Mouse (Mus musculus) Patski (cell line): Measurements from ENCODE around the gene Pla2g4a. TPM values are rescaled to one million over a fixed set of nuclear protein-coding genes. Genes with fewer than 3 reads are reported as not detected.
A peak's percentile ranks its signal among the peaks of the same experiment; 100 is the strongest.
"Not testable (repeated sequence)": the region's sequence is repeated elsewhere in the genome, so short reads cannot be mapped to it uniquely, and the experiment has no call there.

ENCODE experiments used
- ATAC-seq: fragments of 100-300 bp; one replicate; pipeline ENCODE4 v1.8.0; 2021
- CTCF ChIA-PET: fragments of 350-600 bp; sonication (Branson Sonifier 250); formaldehyde crosslinking; loops from one replicate; lab custom pipeline; 2022; ENCODE audit warnings: inconsistent platforms; lab: Charles Lee
- POLR2A ChIA-PET: fragments of 350-600 bp; sonication (Branson Sonifier 250); formaldehyde crosslinking; loops from one replicate; lab custom pipeline; 2022; ENCODE audit warnings: antibody characterized with exemption, inconsistent platforms; lab: Charles Lee
- DNase-seq: peaks from one replicate; pipeline ENCODE4 v3.0.0-alpha.2; 2011; ENCODE audit warnings: low read depth, low spot score
- H3K27me3 ChIP-seq: fragments of 371-371 bp; one replicate; pipeline ENCODE4 v1.5.1; 2021
- CTCF ChIP-seq: fragments of 100-300 bp; IDR thresholded peaks from one replicate; pipeline ENCODE4 v1.5.1; 2021
- in situ Hi-C: fragments of 300-500 bp; cut with MboI; formaldehyde crosslinking; loops from 3 replicates; pipeline ENCODE4 v1.11.1; 2018; ENCODE audit warnings: low pct_unique_long_range_greater_than_20kb, mixed read lengths
- polyA plus RNA-seq: library from polyadenylated mRNA; unstranded; gene quantifications from one replicate; pipeline ENCODE4 v1.2.3, GENCODE M21; 2021

The Pla2g4a gene
- polyA plus RNA-seq, 1 experiment from 2014 or later: 16.0 TPM

DNA sequence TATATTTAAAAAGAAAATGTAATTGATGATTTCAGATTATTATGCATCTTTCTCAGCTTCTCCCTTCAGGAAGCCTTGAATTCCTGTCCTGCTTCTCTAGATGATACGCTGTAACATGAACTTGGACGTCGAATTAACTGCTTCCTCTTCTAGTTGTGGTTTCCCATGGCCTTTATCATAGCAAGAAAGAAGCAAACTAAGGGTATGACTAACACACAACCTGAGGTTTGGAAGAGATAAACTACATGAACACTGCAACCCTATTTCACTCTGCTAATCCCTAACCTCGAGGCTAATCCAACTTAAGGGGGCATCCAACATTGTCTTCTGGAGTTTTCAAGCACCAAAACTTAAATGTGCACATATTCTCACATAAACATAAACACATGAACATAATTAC lies 23.3 kb downstream of the Pla2g4a start:
- ChIA-PET CTCF (no interaction called here), POLR2A (no interaction called here)
- in situ Hi-C loops: no loop called here
- DNase-seq (no peak), ATAC-seq (no peak)
- TF ChIP-seq CTCF: no peak
- no peaks in the 10 kb centered on the region for H3K27me3 ChIP-seq

DNA sequence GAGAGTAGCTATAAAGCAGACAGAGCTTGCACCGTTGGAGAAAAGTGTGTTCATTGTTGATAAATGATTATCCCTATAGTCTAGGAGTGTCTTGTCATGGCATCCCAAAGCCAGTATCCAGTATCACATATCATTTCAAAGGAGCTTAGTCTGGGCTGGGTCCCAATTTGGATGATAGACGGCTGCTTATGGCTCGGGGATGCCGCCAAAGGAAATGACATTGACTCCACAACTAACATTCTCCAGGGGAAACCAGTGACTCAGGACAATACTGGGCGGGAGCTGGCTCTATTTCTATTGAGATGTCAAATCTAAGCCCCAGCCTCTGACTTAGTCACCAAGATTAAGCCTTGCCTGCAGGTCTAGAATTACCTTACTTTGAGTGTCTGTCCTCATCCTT lies 31.9 kb downstream of the Pla2g4a start:
- ATAC-seq: no peak
- POLR2A ChIA-PET: no interaction called here

DNA sequence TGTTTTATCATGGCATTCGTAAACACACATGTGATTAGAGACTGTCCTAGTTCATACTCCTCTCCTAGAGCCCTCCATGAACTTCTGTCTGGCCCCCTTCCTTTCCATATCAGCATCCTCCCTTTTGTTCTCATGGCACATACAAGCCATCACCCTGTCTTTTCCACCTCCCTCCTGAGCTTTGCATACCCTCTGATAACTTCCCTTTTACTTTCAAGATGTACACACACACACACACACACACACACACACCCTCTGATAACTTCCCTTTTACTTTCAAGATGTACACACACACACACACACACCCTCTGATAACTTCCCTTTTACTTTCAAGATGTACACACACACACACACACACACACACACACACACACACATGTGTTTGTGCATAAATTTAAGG lies 37.4 kb downstream of the Pla2g4a start:
- H3K27me3 ChIP-seq, POLR2A ChIA-PET, in situ Hi-C loops, DNase-seq, ATAC-seq: not testable (repeated sequence)
- CTCF ChIA-PET: interaction anchor here (1.3 kb wide), 2 partner anchors 13 to 19 kb away, joined by 3 read pairs; no protein-coding TSS in a partner anchor

More for the DNA sequence above, 31.9 kb downstream of the Pla2g4a start:
- in situ Hi-C loops: no loop called here
- DNase-seq: no peak
- CTCF ChIA-PET: interaction anchor here (0.7 to 0.8 kb wide), 2 partner anchors 13 to 15 kb away, joined by 3 read pairs; no protein-coding TSS in a partner anchor
- no peak for TF ChIP-seq CTCF
- no peaks in the 10 kb centered on the region for H3K27me3 ChIP-seq

DNA sequence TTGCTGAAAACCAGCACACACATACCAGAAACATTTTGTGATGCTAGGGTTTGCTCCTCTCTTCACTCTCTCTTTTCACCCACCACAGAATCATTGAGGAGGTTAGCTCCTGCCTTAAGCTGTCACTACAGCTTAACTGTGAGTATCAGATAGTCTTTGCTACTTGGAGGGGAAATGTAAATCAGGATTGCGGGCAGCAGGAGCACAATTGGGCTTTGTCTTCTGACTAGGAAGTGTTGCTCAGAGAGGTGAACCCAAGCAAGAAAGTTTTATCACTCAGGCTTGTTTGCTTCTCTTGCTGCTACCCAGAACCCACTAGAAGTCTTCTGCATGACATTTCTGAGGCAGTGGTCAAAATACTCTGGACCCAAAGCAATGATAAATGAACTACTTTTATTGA lies 38.9 kb downstream of the Pla2g4a start:
- in situ Hi-C loops: no loop called here
- no peaks in the 10 kb centered on the region for H3K27me3 ChIP-seq
- ChIA-PET POLR2A (no interaction called here), CTCF (interaction anchor here (0.9 kb wide), 1 partner anchor 22 kb away, joined by 3 read pairs; no protein-coding TSS in a partner anchor)
- TF ChIP-seq CTCF: no peak
- ATAC-seq (no peak), DNase-seq (no peak)

DNA sequence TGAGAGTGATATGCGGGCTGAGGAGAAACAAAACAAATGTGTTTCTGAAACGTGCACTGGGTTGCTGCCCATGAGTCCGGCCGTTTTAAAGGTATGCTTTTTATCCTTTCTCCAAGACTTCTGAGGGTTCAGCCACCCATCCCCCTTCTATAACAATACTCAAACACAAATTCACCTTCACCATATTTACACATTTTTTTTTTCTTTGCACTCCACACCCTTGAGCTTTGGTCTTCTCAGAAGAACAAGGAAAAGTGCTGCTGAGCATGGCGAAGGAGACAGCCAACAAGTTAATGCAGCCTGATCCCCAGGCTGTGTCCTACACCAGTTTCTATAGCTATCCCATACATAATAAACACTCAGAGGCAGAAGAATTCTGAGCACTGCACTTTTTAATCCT lies 39.8 kb downstream of the Pla2g4a start:
- ChIA-PET CTCF (interaction anchor here (0.9 kb wide), 1 partner anchor 23 kb away, joined by 3 read pairs; no protein-coding TSS in a partner anchor), POLR2A (no interaction called here)
- TF ChIP-seq CTCF: no peak
- no peak for ATAC-seq
- in situ Hi-C loops: no loop called here
- no peaks in the 10 kb centered on the region for H3K27me3 ChIP-seq
- no peak for DNase-seq

DNA sequence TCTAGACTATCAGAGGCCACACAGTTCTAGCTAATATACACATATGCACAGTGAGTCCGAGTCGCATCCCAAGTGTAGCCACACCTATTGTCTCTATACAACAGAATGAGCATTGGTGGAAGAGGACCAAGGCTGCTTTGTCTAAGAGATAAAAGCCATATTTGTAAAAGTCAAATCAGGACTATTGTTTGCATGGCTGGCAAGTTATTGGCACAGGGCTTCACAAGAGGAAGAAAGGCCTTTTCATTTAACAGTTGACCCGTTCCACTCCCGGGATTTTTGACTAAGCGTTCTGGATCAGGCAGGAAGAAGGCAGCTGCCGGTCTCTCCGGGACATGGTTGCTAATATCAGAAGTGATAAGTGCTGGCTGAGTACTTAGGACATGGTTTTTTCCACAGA lies 41.8 kb downstream of the Pla2g4a start:
- in situ Hi-C loops: no loop called here
- DNase-seq (no peak), ATAC-seq (no peak)
- ChIA-PET CTCF (interaction anchor here (0.8 kb wide), 1 partner anchor 10 kb away, joined by 3 read pairs; no protein-coding TSS in a partner anchor), POLR2A (no interaction called here)
- H3K27me3 ChIP-seq: no peaks in the 10 kb centered on the region
- TF ChIP-seq CTCF: no peak

DNA sequence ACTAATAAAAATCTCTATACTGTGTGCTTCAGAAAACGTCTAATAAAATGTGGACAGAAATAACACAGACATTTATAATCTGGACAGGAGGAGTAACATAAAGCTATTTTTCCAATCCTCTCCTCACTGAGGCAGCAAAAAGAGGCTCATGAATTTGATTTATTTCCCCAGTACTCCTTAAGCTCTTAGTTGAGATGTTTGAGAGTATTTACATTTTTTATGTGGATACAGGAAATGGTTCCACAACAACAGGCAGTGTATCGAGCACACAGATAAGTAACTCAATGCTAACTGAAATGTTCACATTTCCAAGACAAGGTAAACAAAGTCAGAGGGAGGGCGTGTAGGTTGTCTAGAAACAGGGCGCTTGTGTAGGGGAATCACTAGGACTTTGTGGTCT lies 48.1 kb downstream of the Pla2g4a start:
- DNase-seq: no peak
- in situ Hi-C loops: no loop called here
- POLR2A ChIA-PET: no interaction called here
- no peaks in the 10 kb centered on the region for H3K27me3 ChIP-seq
- CTCF ChIA-PET: interaction anchor here (1.2 kb wide), 1 partner anchor 18 kb away, joined by 3 read pairs; no protein-coding TSS in a partner anchor
- TF ChIP-seq CTCF: no peak
- peak; percentile 39 for ATAC-seq

DNA sequence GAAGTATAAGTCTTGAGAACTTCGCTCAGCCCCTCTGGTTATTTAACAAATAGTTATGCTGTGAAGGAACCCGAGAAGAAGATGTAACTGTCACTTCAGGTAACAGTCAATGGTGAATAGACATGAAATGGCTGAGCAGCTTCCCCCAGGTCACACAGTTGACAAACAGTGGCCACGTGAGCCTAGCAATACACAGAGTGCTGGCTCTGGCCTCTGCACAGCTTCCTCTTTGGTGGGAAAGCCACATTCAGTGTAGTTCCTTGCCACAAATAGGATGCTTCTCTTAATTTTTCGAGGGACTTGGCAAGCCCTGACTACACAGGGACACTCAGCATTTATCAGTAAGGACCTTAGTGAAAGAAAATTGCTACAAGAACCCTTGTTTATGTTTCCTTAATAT lies 50.0 kb downstream of the Pla2g4a start:
- no peak for ATAC-seq
- TF ChIP-seq CTCF: no peak
- in situ Hi-C loops: no loop called here
- ChIA-PET POLR2A (no interaction called here), CTCF (no interaction called here)
- no peaks in the 10 kb centered on the region for H3K27me3 ChIP-seq
- no peak for DNase-seq

DNA sequence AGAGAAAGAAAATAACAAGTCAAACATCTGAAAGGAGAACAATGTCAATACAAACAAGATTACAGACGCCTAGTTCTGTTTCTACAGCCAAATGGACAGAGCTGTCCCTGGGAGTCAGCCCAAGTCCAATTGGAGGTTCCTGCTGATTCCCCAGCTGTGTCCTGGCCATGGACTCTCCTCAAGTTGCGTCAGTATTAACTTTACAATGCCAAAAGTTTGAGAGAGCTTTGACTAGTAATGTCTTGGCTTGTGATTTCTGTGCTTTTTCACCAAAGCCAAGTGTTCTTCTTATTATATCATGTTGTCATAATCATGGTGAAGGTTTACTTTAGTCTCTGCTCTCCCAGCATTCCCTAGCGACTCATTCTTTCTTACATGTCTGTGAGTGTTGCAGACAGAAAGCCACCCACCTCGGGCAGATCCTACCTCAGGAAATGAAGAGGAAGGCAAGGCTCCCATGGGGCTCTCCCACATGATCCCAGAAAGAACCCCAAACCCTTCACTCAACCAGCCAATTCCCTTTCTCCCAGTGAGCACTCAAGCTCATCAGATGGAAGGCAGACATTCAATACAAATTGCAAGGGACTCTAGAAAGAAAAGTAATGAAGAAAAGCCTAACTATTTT lies 63.0 kb downstream of the Pla2g4a start:
- POLR2A ChIA-PET: no interaction called here
- in situ Hi-C loops: no loop called here

DNA sequence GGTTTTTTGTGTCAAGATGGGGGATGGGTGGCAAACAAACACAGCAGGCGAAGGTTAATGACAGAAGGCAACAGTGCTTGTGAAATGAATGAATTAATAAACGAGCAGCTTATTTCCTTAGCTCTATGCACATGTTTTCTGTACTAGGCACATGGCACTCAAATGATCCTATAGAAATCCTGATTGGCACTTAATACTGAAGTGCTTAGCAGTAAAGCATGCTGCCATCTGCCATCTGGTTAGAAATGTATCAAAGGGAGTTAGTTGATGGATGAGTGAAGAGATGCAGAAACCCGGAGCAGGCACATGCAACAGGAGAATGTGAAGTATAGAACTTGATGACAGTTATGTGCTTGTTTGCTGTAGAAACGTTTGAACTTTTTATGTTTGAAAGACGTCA lies 64.5 kb downstream of the Pla2g4a start:
- CTCF ChIA-PET: no interaction called here
- in situ Hi-C loops: no loop called here
- no peak for ATAC-seq

More for the DNA sequence above, 63.0 kb downstream of the Pla2g4a start:
- no peak for DNase-seq
- no peaks in the 10 kb centered on the region for H3K27me3 ChIP-seq
- ATAC-seq: no peak
- no peak for TF ChIP-seq CTCF
- CTCF ChIA-PET: no interaction called here

DNA sequence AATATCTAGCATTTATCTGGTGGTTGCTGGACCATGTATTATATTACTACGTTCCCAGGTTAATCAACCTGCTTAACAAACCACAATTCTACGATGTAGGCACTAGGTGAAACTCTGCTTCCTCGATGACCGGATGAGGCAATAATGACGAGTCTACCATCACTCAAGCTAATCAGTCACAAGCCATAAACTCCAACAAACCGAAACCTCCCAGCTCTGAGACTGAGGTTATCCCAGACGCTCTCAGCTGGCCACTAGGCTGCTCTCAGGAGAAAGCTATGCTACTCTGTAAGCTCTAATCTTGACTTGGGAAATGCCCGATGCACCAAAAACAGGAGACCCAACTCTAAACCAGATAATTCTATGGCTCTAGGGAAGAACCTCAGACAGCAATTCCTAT lies 66.2 kb downstream of the Pla2g4a start:
- ATAC-seq: no peak
- DNase-seq: no peak
- TF ChIP-seq CTCF: no peak
- H3K27me3 ChIP-seq: no peaks in the 10 kb centered on the region
- ChIA-PET POLR2A (no interaction called here), CTCF (interaction anchor here (1.1 to 1.6 kb wide), 3 partner anchors 10 to 21 kb away, joined by 3 read pairs; no protein-coding TSS in a partner anchor)
- in situ Hi-C loops: no loop called here

More for the DNA sequence above, 64.5 kb downstream of the Pla2g4a start:
- H3K27me3 ChIP-seq: no peaks in the 10 kb centered on the region
- POLR2A ChIA-PET: no interaction called here
- no peak for TF ChIP-seq CTCF
- DNase-seq: no peak
